Mouse (Mus musculus) kidney, adult 11 months (tissue): ENCODE measurements around the gene Tenm2.
A peak's percentile ranks its signal among the peaks of the same experiment; 100 is the strongest.

Experiments used
- DNase-seq: peaks from one replicate; pipeline ENCODE4 v3.0.0; 2022

Tenm2 gene

GRCm38 (mm10) chr11:36031751-36032150 lies 1204.0 kb downstream of the Tenm2 start:
- no peak for DNase-seq

GRCm38 (mm10) chr11:36020009-36020408 lies 1215.8 kb downstream of the Tenm2 start:
- DNase-seq, result no peak

- no peak for DNase-seq
These were observed 1222.6 kb downstream of the Tenm2 start for GRCm38 (mm10) chr11:36013179-36013578.

GRCm38 (mm10) chr11:36009281-36010208 lies 1226.2 kb downstream of the Tenm2 start:
- DNase-seq, result no peak

GRCm38 (mm10) chr11:36002900-36003299 lies 1232.9 kb downstream of the Tenm2 start:
- no peak for DNase-seq

GRCm38 (mm10) chr11:36001282-36001970 lies 1234.3 kb downstream of the Tenm2 start:
- peak; percentile 83 for DNase-seq

GRCm38 (mm10) chr11:36000585-36001281 lies 1235.0 kb downstream of the Tenm2 start:
- DNase-seq, result no peak

- no peak for DNase-seq
These were observed 1235.7 kb downstream of the Tenm2 start for GRCm38 (mm10) chr11:36000038-36000437.

- DNase-seq, result no peak
These were observed 1237.7 kb downstream of the Tenm2 start for GRCm38 (mm10) chr11:35998048-35998447.

- no peak for DNase-seq
These were observed 1240.5 kb downstream of the Tenm2 start for GRCm38 (mm10) chr11:35995310-35995709.

- DNase-seq, result no peak
These were observed 1243.9 kb downstream of the Tenm2 start for GRCm38 (mm10) chr11:35991846-35992245.

- DNase-seq, result no peak
These were observed 1245.8 kb downstream of the Tenm2 start for GRCm38 (mm10) chr11:35989967-35990366.

GRCm38 (mm10) chr11:35985841-35986393 lies 1249.8 kb downstream of the Tenm2 start:
- peak; percentile 49 for DNase-seq

GRCm38 (mm10) chr11:35982734-35983133 lies 1253.0 kb downstream of the Tenm2 start:
- peak; percentile 64 for DNase-seq

GRCm38 (mm10) chr11:35980411-35980917 lies 1255.3 kb downstream of the Tenm2 start, which contains the start of gene Wwc1:
TSS of gene Wwc1 (minus strand) at chr11:35980527.
- peak; percentile 82 for DNase-seq

- DNase-seq, result peak; percentile 44
These were observed 1255.9 kb downstream of the Tenm2 start for GRCm38 (mm10) chr11:35979733-35980410.

GRCm38 (mm10) chr11:35979266-35979732 lies 1256.5 kb downstream of the Tenm2 start:
- peak; percentile 63 for DNase-seq

GRCm38 (mm10) chr11:35977796-35978195 lies 1258.0 kb downstream of the Tenm2 start:
- DNase-seq, result no peak

- no peak for DNase-seq
These were observed 1258.7 kb downstream of the Tenm2 start for GRCm38 (mm10) chr11:35977096-35977495.

GRCm38 (mm10) chr11:35976482-35976881 lies 1259.3 kb downstream of the Tenm2 start:
- peak; percentile 88 for DNase-seq

GRCm38 (mm10) chr11:35974632-35975450 lies 1260.9 kb downstream of the Tenm2 start:
- DNase-seq, result peak; percentile 85
